Mouse (Mus musculus) kidney, adult 2 months (tissue): ENCODE results near the gene 2010300C02Rik. TPM values are rescaled to one million over a fixed set of nuclear protein-coding genes. Genes with fewer than 3 reads are reported as not detected.

Experiments
- DNase-seq: peaks from one replicate; pipeline ENCODE4 v3.0.0; 2021
- H3K27ac ChIP-seq: fragments of 200-500 bp; 2 replicates; pipeline ENCODE4 v1.5.1; 2012; ENCODE audit warnings: low read depth, low read length, control low read depth, inconsistent platforms; ENCODE audit not compliant: insufficient read depth
- H3K27me3 ChIP-seq: fragments of 200-500 bp; replicated peaks from 2 replicates; pipeline ENCODE4 v1.6.1; 2012; ENCODE audit warnings: mild to moderate bottlenecking, moderate library complexity, low read length, inconsistent platforms; ENCODE audit not compliant: control insufficient read depth, insufficient read depth
- H3K36me3 ChIP-seq: fragments of 200-500 bp; 2 replicates; pipeline ENCODE4 v1.6.1; 2012; ENCODE audit warnings: mild to moderate bottlenecking, moderate library complexity, low read length, inconsistent platforms; ENCODE audit not compliant: control insufficient read depth, insufficient read depth
- H3K4me1 ChIP-seq: fragments of 200-500 bp; 2 replicates; pipeline ENCODE4 v1.6.1; 2011; ENCODE audit warnings: low read length; ENCODE audit not compliant: control insufficient read depth, insufficient read depth
- H3K4me3 ChIP-seq: fragments of 200-500 bp; 2 replicates; pipeline ENCODE4 v1.5.1; 2011; ENCODE audit warnings: mild to moderate bottlenecking, low read depth, low read length, control low read depth; ENCODE audit not compliant: insufficient read depth
- CTCF ChIP-seq: fragments of 200-500 bp; conservative IDR thresholded peaks from 2 replicates; pipeline ENCODE4 v1.5.1; 2011; ENCODE audit warnings: low read depth, mild to moderate bottlenecking, control low read depth, low read length, moderate library complexity, mixed read lengths; ENCODE audit not compliant: insufficient read depth, insufficient read length
- POLR2A ChIP-seq: fragments of 200-500 bp; IDR thresholded peaks from one replicate; pipeline ENCODE4 v1.6.1; 2011; ENCODE audit warnings: low read depth, low read length, control low read depth
- WGBS: fragments of 180-500 bp; shearing (Covaris S2); methylation state at CpG from one replicate; pipeline ENCODE4 v1.1.7; 2018; 5-methylcytosine and 5-hydroxymethylcytosine counted together
- polyA plus RNA-seq: library from polyadenylated mRNA; depleted of rRNA; stranded (reverse); fragments of >200 nt; gene quantifications from 2 replicates; pipeline ENCODE4 v1.2.3, GENCODE M21; 2012

Gene 2010300C02Rik
- polyA plus RNA-seq, 1 experiment, result 0.86 TPM

DNA sequence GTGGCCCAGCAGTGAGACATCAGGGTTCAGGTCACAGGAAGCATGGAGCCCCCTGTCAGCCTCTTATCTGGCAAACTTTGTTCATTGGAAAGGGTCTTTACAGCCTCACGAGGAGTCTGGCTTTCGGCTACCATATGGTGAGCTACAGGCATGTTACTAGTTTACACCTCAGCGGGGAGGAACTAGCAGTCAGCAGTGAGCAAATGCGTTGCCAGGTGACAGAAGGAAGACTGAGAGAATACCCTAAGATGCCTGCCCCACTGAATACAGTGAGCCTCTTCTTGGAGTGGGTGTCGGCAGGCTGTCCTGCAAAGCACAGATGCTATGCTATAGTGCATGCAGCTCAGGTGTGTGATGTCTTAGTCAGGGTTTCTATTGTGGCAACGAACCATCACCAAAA is 91.1 kb downstream of the 2010300C02Rik start:
- H3K4me3 ChIP-seq, result no peak overlapping the region
- no peaks in the 10 kb centered on the region for H3K27me3 ChIP-seq
- no peak for TF ChIP-seq CTCF
- no peak for TF ChIP-seq POLR2A
- no peaks in the 10 kb centered on the region for H3K4me1 ChIP-seq
- no peak overlapping the region for H3K27ac ChIP-seq
- no peak for DNase-seq
- 51% methylated on average over 6 of the region's 6 CpGs for WGBS
- no peaks in the 10 kb centered on the region for H3K36me3 ChIP-seq

DNA sequence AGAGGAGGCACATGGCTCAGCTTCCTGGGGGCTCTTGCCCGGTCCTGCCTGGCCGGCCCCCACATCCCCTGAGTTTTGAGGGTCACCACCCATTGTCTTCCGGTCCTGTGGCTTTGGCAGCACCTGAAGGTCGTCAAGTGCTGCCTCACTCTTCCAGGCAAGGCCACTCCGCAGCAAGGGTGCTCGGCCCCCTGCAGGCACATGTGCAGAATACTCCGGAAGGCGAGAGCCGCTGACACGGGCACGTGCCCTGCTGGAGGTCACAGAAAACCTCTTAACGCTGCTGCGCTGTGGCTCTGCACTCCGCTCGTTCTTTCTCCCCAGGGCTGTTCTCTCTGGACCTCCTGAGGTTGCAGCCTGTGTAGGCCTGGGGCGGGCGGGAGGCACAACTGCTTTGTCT is 95.7 kb downstream of the 2010300C02Rik start:
- no peak for DNase-seq
- WGBS, result 86% methylated on average over 17 of the region's 17 CpGs

DNA sequence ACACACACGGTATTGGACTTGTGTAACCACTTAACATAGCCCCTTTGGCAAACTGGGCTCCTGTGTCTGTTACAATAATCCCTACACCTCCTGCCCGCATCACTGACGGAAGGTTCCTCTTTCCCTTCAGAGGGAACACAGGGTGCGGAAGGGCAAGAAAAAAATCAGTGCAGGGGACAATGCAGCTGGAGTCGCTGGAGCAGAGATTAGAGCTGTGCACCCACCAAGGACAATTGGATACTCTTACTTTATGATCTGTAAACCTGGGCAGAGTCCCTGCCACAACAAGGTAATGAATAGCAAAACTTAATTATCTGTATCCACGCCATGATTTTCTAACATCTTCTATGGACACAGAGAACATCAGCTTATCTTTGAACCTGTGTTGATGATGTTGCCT is 97.8 kb downstream of the 2010300C02Rik start:
- TF ChIP-seq POLR2A (no peak), CTCF (no peak)
- 64% methylated on average over 6 of the region's 6 CpGs for WGBS

More for the DNA sequence above, 95.7 kb downstream of the 2010300C02Rik start:
- H3K27me3 ChIP-seq, result no peaks in the 10 kb centered on the region
- TF ChIP-seq POLR2A, result no peak
- no peaks in the 10 kb centered on the region for H3K4me1 ChIP-seq
- no peak overlapping the region for H3K27ac ChIP-seq
- no peaks in the 10 kb centered on the region for H3K36me3 ChIP-seq
- no peak overlapping the region for H3K4me3 ChIP-seq

DNA sequence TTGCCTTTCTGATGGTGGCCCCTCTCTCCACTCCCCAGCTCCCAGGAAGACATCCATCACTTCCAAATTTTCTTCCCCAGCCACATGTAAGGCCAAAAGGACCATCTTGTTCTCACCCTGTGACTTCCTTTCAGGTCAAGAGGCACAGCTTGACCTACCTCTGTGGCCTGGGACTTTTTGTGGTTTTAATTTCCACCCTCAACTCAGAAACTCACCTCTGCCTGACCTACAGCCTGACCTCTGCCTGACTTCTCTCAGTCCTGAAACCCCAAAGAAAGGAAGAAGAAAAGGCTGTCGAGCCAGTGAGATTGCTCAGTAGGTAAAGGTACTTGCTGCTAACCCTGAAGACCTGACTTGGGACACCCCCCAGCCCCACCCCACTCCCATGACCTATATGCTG is 100.3 kb downstream of the 2010300C02Rik start:
- 68% methylated on average over 1 of the region's 1 CpGs for WGBS
- no peak overlapping the region for H3K4me3 ChIP-seq
- no peaks in the 10 kb centered on the region for H3K4me1 ChIP-seq
- H3K27me3 ChIP-seq, result no peaks in the 10 kb centered on the region
- H3K36me3 ChIP-seq, result no peaks in the 10 kb centered on the region
- DNase-seq, result no peak
- TF ChIP-seq CTCF (no peak), POLR2A (no peak)
- no peak overlapping the region for H3K27ac ChIP-seq

More for the DNA sequence above, 97.8 kb downstream of the 2010300C02Rik start:
- Histone ChIP-seq H3K27me3 (no peaks in the 10 kb centered on the region), H3K36me3 (no peaks in the 10 kb centered on the region), H3K4me3 (no peak overlapping the region), H3K27ac (no peak overlapping the region), H3K4me1 (no peaks in the 10 kb centered on the region)
- no peak for DNase-seq

DNA sequence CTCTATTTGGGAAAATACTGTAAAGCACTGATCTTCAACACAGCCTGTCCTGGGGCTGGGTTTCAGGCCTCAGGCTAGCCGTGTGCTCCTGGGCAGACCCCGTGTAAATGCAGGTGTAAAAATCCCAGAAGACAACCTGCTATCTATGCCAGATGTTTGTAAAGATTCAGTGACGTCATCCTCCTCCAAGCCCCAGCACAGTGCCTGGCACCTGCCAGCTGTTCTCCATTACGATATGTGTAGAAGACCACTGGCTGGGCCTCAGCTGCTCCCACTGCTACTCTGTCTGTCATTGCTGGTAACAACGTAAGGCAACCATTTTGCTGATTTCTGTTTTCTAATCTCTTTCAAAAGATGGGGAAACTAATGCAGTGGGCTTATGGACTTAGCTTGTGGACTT is 102.8 kb downstream of the 2010300C02Rik start:
- no peak for TF ChIP-seq POLR2A
- TF ChIP-seq CTCF, result no peak
- Histone ChIP-seq H3K4me3 (no peak overlapping the region), H3K27ac (no peak overlapping the region), H3K36me3 (no peaks in the 10 kb centered on the region), H3K27me3 (no peaks in the 10 kb centered on the region), H3K4me1 (no peaks in the 10 kb centered on the region)
- WGBS, result 90% methylated on average over 5 of the region's 5 CpGs
- no peak for DNase-seq

DNA sequence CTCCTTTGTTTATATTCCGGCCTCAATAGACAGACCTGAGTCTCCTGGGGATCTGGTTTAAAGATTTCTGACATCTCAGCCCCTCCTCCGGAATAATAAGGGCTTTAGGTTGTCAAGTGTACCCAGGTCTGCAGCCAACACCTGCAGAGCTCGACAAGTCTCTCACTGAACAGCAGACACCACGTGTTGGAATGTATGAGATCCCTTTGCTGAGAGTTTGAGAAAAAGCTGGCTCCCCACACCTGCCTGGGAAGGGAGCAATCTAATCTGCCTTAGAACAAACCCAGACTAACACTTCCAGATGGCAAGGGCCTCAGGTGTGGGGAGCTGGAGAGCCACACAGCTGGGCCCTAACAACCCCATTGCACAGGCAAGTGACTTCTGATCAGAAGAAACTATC is 103.3 kb downstream of the 2010300C02Rik start:
- DNase-seq, result no peak
- Histone ChIP-seq H3K36me3 (no peaks in the 10 kb centered on the region), H3K27me3 (no peaks in the 10 kb centered on the region), H3K27ac (no peak overlapping the region), H3K4me1 (no peaks in the 10 kb centered on the region), H3K4me3 (no peak overlapping the region)
- 49% methylated on average over 4 of the region's 4 CpGs for WGBS
- TF ChIP-seq POLR2A (no peak), CTCF (no peak)

DNA sequence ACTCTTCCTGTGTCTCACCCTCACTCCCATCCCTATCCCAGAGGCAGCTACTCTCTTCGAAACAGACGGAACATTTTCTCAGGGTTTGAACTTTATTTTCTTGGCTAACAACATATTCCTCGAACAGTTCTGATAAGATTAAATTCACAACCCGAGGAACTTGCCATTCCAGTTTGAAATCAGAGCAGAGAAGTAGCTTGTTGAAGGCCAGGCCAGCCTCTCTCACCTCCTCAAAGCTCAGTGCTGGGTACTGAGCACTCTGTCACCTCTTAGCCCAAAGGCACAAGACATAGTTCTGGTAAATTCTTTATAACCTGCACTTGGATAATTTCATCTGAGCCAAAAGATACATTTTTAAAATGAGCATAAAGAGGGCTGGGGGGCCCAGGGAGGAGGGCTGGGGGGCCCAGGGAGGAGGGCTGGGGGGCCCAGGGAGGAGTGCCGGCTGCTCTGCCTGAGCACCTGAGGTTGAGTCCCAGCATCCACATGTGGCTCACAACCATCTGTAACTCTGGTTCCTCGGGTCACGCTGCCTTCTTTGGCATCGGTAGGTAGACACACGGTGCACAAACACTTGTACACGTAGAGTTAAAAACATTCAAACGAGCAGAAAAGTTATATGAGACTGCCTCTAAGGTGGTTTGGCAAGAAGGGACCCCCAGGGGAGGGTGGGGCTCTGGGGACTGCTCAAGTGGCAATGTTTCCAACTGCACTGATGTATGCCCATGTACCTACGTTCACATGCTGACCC is 104.4 kb downstream of the 2010300C02Rik start:
- Histone ChIP-seq H3K27me3 (no peaks in the 10 kb centered on the region), H3K36me3 (no peaks in the 10 kb centered on the region), H3K4me1 (no peaks in the 10 kb centered on the region), H3K27ac (no peak overlapping the region), H3K4me3 (no peak overlapping the region)
- no peak for DNase-seq
- WGBS, result 78% methylated on average over 12 of the region's 12 CpGs
- TF ChIP-seq CTCF (no peak), POLR2A (no peak)

DNA sequence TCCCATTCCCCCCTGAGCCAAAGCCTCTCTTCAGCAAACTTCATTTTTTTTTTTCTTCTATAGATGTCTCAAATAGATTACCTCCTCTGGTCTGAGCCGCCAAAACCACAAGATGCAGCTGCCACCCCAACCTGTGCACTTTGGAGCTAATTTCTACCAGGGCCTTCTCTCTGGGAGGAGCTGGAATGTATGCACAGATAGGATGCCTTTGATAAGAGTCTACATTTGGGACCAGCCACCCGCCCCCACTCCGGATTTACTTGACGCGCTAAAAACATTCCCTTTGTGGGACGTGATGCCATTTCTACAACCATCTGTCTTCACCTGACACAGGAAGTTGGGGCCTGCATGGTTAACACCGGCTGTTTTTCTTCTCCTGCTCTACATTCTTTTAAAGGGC is 105.0 kb downstream of the 2010300C02Rik start:
- Histone ChIP-seq H3K4me3 (no peak overlapping the region), H3K27me3 (no peaks in the 10 kb centered on the region), H3K27ac (no peak overlapping the region), H3K4me1 (no peaks in the 10 kb centered on the region), H3K36me3 (no peaks in the 10 kb centered on the region)
- 58% methylated on average over 7 of the region's 7 CpGs for WGBS
- TF ChIP-seq POLR2A (no peak), CTCF (no peak)
- DNase-seq, result no peak
